In genomic region chr5:110552005-110552404, GRCm38 (mm10) we compare ENCODE assay signal across 30 mouse cellular contexts. TPM values are rescaled to one million over a fixed set of nuclear protein-coding genes. Genes with fewer than 3 reads are reported as not detected.
DNase-seq lines count a peak whose midpoint lies in the region.
"Had no signal": no experiment of that assay in that cellular context is flagged by ENCODE, and none has a peak within 500 bp of the region (broad histone marks: within the 10 kb centered on the region; RNA-seq: fewer than 3 reads in every experiment).

No protein-coding gene starts in this region.

- peak; percentile 68 for DNase-seq in cerebellum, adult 11-12 months
- DNase-seq in cerebellum, postnatal 4 days (ENCODE audit: low spot score in 2 of 2) = no peak
- DNase-seq in cerebellum, adult 18-20 months = peak; percentile 70 to 71
- DNase-seq in cerebellum, adult 9-10 months = peak; percentile 80
- DNase-seq in cerebellum, postnatal 25 days = peak; percentile 72 to 73
- DNase-seq in kidney, adult 18-20 months = no peak
- DNase-seq in ovary, postnatal 36 days (ENCODE audit: low spot score) = no peak
- no peak for DNase-seq in hindbrain, embryonic 10.5 days (ENCODE audit: low spot score)
- DNase-seq: adrenal gland, postnatal 10 days; adrenal gland, postnatal 36 days; B cell, adult 2 months; embryo, embryonic 11 days; gastrocnemius, adult 2 months; gastrocnemius, postnatal 14 days; heart, adult 11 months; heart, postnatal 10 days; heart, postnatal 36 days; kidney, adult 2 months had no signal

- 71% methylated on average over 3 of the region's 3 CpGs for WGBS in hindbrain, embryonic 10.5 days

- peaks cover 7% of the 10 kb centered on the region for H3K27me3 ChIP-seq in hindbrain, embryonic 10.5 days (ENCODE audit: insufficient read depth, poor library complexity, severe bottlenecking)

- peaks cover 14% of the 10 kb centered on the region; the same call in 1 of the 2 replicates for H3K4me1 ChIP-seq in hindbrain, embryonic 10.5 days (replicated peaks)
- H3K4me1 ChIP-seq: embryonic facial prominence, embryonic 10.5 days; embryonic facial prominence, embryonic 13.5 days; forebrain, embryonic 12.5 days; forebrain, embryonic 15.5 days; heart, embryonic 12.5 days; heart, embryonic 15.5 days had no signal

- H3K4me3 ChIP-seq in hindbrain, embryonic 10.5 days = no peak overlapping the region
- H3K4me3 ChIP-seq: embryonic facial prominence, embryonic 10.5 days; embryonic facial prominence, embryonic 13.5 days; erythroblast, embryonic 14.5 days; forebrain, embryonic 12.5 days; forebrain, embryonic 15.5 days; gastrocnemius, adult 2 months; heart, embryonic 12.5 days; heart, embryonic 15.5 days had no signal

- H3K9me3 ChIP-seq in hindbrain, embryonic 10.5 days = no peaks in the 10 kb centered on the region
- H3K9me3 ChIP-seq: embryonic facial prominence, embryonic 10.5 days; embryonic facial prominence, embryonic 13.5 days; forebrain, embryonic 12.5 days; forebrain, embryonic 15.5 days; G1E; heart, embryonic 12.5 days; heart, embryonic 15.5 days had no signal

- no peaks in the 10 kb centered on the region for H3K36me3 ChIP-seq in hindbrain, embryonic 10.5 days
- H3K36me3 ChIP-seq: embryonic facial prominence, embryonic 10.5 days; embryonic facial prominence, embryonic 13.5 days; forebrain, embryonic 12.5 days; forebrain, embryonic 15.5 days; G1E; heart, embryonic 12.5 days; heart, embryonic 15.5 days had no signal

- no peak overlapping the region for H3K27ac ChIP-seq in hindbrain, embryonic 10.5 days
- H3K27ac ChIP-seq: embryonic facial prominence, embryonic 10.5 days; embryonic facial prominence, embryonic 13.5 days; forebrain, embryonic 12.5 days; forebrain, embryonic 15.5 days; gastrocnemius, adult 2 months; heart, embryonic 15.5 days; hindbrain, embryonic 14.5 days; hindbrain, postnatal 0 days had no signal

RNA-seq across cellular contexts. Expression of gene Galnt9, which starts 7.8 kb away (rescaled TPM):
- polyA plus RNA-seq in hindbrain, embryonic 10.5 days (2016; fragmentation: Nextera tagmentation; extraction: Ambion mirVana) = 4.5 and 6.4 TPM in 2 replicates
- polyA plus RNA-seq: G1E; heart, embryonic 12.5 days; kidney, embryonic 14.5 days; Patski had no signal

Comparison
In these comparisons a context has a peak if more than half of its experiments do, and no peak if none do; other contexts are left out.
1. DNase-seq: peak in cerebellum, adult 11-12 months (single experiment), cerebellum, adult 18-20 months (2 of 2), cerebellum, adult 9-10 months (single experiment) and cerebellum, postnatal 25 days (2 of 2); none in cerebellum, postnatal 4 days (0 of 2), kidney, adult 18-20 months (single experiment), ovary, postnatal 36 days (single experiment) and hindbrain, embryonic 10.5 days (single experiment).